Mouse (Mus musculus) left cerebral cortex, adult 6 months (tissue): ENCODE data around the gene Gps2. TPM values are rescaled to one million over a fixed set of nuclear protein-coding genes. Genes with fewer than 3 reads are reported as not detected.

Source experiments
- long read RNA-seq, 2 experiments: library from polyadenylated mRNA; unstranded; transcript quantifications; one replicate each; pipeline ENCODE4 v2.0.0; 2019 to 2020
- polyA plus RNA-seq: library from polyadenylated mRNA; unstranded; fragments of <200 nt; fragmentation: Nextera tagmentation; gene quantifications from 2 replicates; pipeline ENCODE4 v1.2.3, GENCODE M21; 2021

Gps2 gene
- polyA plus RNA-seq, result 19.7 and 23.9 TPM in 2 replicates
- long read RNA-seq, experiment 1, transcript Gps2-201 (10 exons, 1,220 nt), result major isoform, 6 of 32 reads
- long read RNA-seq, experiment 1, transcript Gps2-203 (11 exons, 1,159 nt), result minor isoform, 5 of 32 reads
- long read RNA-seq, experiment 1, partial matches to known transcripts, result 10 of 32 reads
- long read RNA-seq, experiment 1, other reads (novel, unspliced or antisense), result 11 of 32 reads
- long read RNA-seq, experiment 2, transcript Gps2-201 (10 exons, 1,220 nt), result major isoform, 6 of 19 reads
- long read RNA-seq, experiment 2, partial matches to known transcripts, result 7 of 19 reads
- long read RNA-seq, experiment 2, other reads (novel, unspliced or antisense), result 3 of 19 reads

GRCm38 (mm10) chr11:69913554-69914371, at the start of gene Gps2:
Gene Gps2, plus strand, starts transcription at chr11:69913888.

GRCm38 (mm10) chr11:69877878-69878277, 35.8 kb upstream of the Gps2 start, which contains the start of gene Tmem95:
Gene Tmem95, minus strand, starts transcription at chr11:69878018.

GRCm38 (mm10) chr11:69880853-69881603, 32.7 kb upstream of the Gps2 start, which contains the start of gene Kctd11:
Gene Kctd11, minus strand, starts transcription at chr11:69881406.

GRCm38 (mm10) chr11:69895291-69895690, 18.4 kb upstream of the Gps2 start, which contains the start of gene Acap1:
Gene Acap1, minus strand, starts transcription at chr11:69895539.

GRCm38 (mm10) chr11:69900471-69901405, 12.9 kb upstream of the Gps2 start, which contains the start of the genes 2810408A11Rik and Neurl4:
Gene 2810408A11Rik, minus strand, starts transcription at chr11:69900987.
Gene Neurl4, plus strand, starts transcription at chr11:69901072.

GRCm38 (mm10) chr11:69921114-69922011, 7.7 kb downstream of the Gps2 start, which contains the start of gene Eif5a:
Gene Eif5a, minus strand, starts transcription at chr11:69921958.

GRCm38 (mm10) chr11:69935137-69935879, 21.6 kb downstream of the Gps2 start, which contains the start of gene Ybx2:
Gene Ybx2, plus strand, starts transcription at chr11:69935796.

GRCm38 (mm10) chr11:69948066-69948762, 34.5 kb downstream of the Gps2 start, which contains the start of gene Slc2a4:
Gene Slc2a4, minus strand, starts transcription at chr11:69948188.

GRCm38 (mm10) chr11:69964650-69965270, 51.1 kb downstream of the Gps2 start, which contains the start of gene Cldn7:
Gene Cldn7, plus strand, starts transcription at chr11:69964779.

Other genes starting within 250 kb of the Gps2 start
- 18.2 and 20.8 TPM in 2 replicates for gene Cd68, start 247.7 kb upstream of the Gps2 start, polyA plus RNA-seq
- 163 and 212 TPM in 2 replicates for gene Eif4a1, start 241.5 kb upstream of the Gps2 start, polyA plus RNA-seq
- gene Senp3, start 231.8 kb upstream of the Gps2 start, polyA plus RNA-seq, result 16.2 and 20.9 TPM in 2 replicates
- gene Tnfsf13, start 228.1 kb upstream of the Gps2 start, polyA plus RNA-seq, result 3.5 and 3.8 TPM in 2 replicates
- 3.3 and 11.2 TPM in 2 replicates for gene Tnfsf12, start 218.0 kb upstream of the Gps2 start, polyA plus RNA-seq
- 3.0 and 5.7 TPM in 2 replicates for gene Tnfsfm13, start 217.8 kb upstream of the Gps2 start, polyA plus RNA-seq
- 3.9 and 7.0 TPM in 2 replicates for gene Polr2a, start 155.3 kb upstream of the Gps2 start, polyA plus RNA-seq
- not detected in 2 replicates for gene Slc35g3, start 151.9 kb upstream of the Gps2 start, polyA plus RNA-seq
- gene Zbtb4, start 148.0 kb upstream of the Gps2 start, polyA plus RNA-seq, result 6.7 and 9.8 TPM in 2 replicates
- 0.17 and 0.19 TPM in 2 replicates for gene Chrnb1, start 117.9 kb upstream of the Gps2 start, polyA plus RNA-seq
- 2.3 and 2.7 TPM in 2 replicates for gene Fgf11, start 112.0 kb upstream of the Gps2 start, polyA plus RNA-seq
- 0.39 and 0.40 TPM in 2 replicates for gene Tmem102, start 108.3 kb upstream of the Gps2 start, polyA plus RNA-seq
- not detected in 2 replicates for gene Gm39566, start 98.6 kb upstream of the Gps2 start, polyA plus RNA-seq
- gene Spem2, start 95.4 kb upstream of the Gps2 start, polyA plus RNA-seq, result not detected in 2 replicates
- not detected in 2 replicates for gene Spem1, start 91.7 kb upstream of the Gps2 start, polyA plus RNA-seq
- 12.4 and 16.8 TPM in 2 replicates for gene Nlgn2, start 76.1 kb upstream of the Gps2 start, polyA plus RNA-seq
- 510 and 573 TPM in 2 replicates for gene Tmem256, start 75.4 kb upstream of the Gps2 start, polyA plus RNA-seq
- 4.0 and 11.7 TPM in 2 replicates for gene Plscr3, start 67.5 kb upstream of the Gps2 start, polyA plus RNA-seq
- gene Tnk1, start 55.2 kb upstream of the Gps2 start, polyA plus RNA-seq, result 0.08 TPM in 1 of 2 replicates, not detected in the other
- gene Tmem95, start 35.9 kb upstream of the Gps2 start, polyA plus RNA-seq, result not detected in 2 replicates
- gene Kctd11, start 32.5 kb upstream of the Gps2 start, polyA plus RNA-seq, result 0.42 and 0.43 TPM in 2 replicates
- not detected in 2 replicates for gene Acap1, start 18.3 kb upstream of the Gps2 start, polyA plus RNA-seq
- 0.20 and 0.37 TPM in 2 replicates for gene 2810408A11Rik, start 12.9 kb upstream of the Gps2 start, polyA plus RNA-seq
- gene Neurl4, start 12.8 kb upstream of the Gps2 start, polyA plus RNA-seq, result 8.7 and 12.8 TPM in 2 replicates
- gene Eif5a, start 8.1 kb downstream of the Gps2 start, polyA plus RNA-seq, result 765 and 797 TPM in 2 replicates
- 0.92 TPM in 1 of 2 replicates, not detected in the other for gene Ybx2, start 21.9 kb downstream of the Gps2 start, polyA plus RNA-seq
- gene Slc2a4, start 34.3 kb downstream of the Gps2 start, polyA plus RNA-seq, result 0.61 and 0.64 TPM in 2 replicates
- gene Cldn7, start 50.9 kb downstream of the Gps2 start, polyA plus RNA-seq, result not detected in 2 replicates
- gene Ctdnep1, start 67.3 kb downstream of the Gps2 start, polyA plus RNA-seq, result 16.4 and 21.9 TPM in 2 replicates
- 112 and 113 TPM in 2 replicates for gene Elp5, start 68.6 kb downstream of the Gps2 start, polyA plus RNA-seq
- gene Gabarap, start 77.3 kb downstream of the Gps2 start, polyA plus RNA-seq, result 291 and 457 TPM in 2 replicates
- gene Phf23, start 81.9 kb downstream of the Gps2 start, polyA plus RNA-seq, result 9.2 and 18.6 TPM in 2 replicates
- 1.6 and 4.0 TPM in 2 replicates for gene Dvl2, start 86.7 kb downstream of the Gps2 start, polyA plus RNA-seq
- 40.5 and 55.2 TPM in 2 replicates for gene Acadvl, start 101.5 kb downstream of the Gps2 start, polyA plus RNA-seq
- 50.8 and 69.9 TPM in 2 replicates for gene Dlg4, start 103.1 kb downstream of the Gps2 start, polyA plus RNA-seq
- gene Asgr1, start 140.2 kb downstream of the Gps2 start, polyA plus RNA-seq, result 3.1 and 3.3 TPM in 2 replicates
- not detected in 2 replicates for gene Asgr2, start 178.8 kb downstream of the Gps2 start, polyA plus RNA-seq
- gene Mgl2, start 216.4 kb downstream of the Gps2 start, polyA plus RNA-seq, result 0.83 and 1.4 TPM in 2 replicates
- 1.9 and 2.1 TPM in 2 replicates for gene Clec10a, start 242.3 kb downstream of the Gps2 start, polyA plus RNA-seq